Mouse (Mus musculus) testis, postnatal 14 days (tissue): ENCODE data around the gene Brsk2.

Experiments
- DNase-seq: peaks from one replicate; pipeline ENCODE4 v3.0.0; 2021; ENCODE audit warnings: low spot score

Brsk2 gene

GRCm38 (mm10) chr7:141955565-141956173 lies 6.1 kb downstream of the Brsk2 start:
- DNase-seq, result no peak

- no peak for DNase-seq
Observed at GRCm38 (mm10) chr7:141956174-141956566, 6.6 kb downstream of the Brsk2 start.

GRCm38 (mm10) chr7:141957524-141958051 lies 8.0 kb downstream of the Brsk2 start:
- DNase-seq, result no peak

- no peak for DNase-seq
Observed at GRCm38 (mm10) chr7:141958211-141958610, 8.7 kb downstream of the Brsk2 start.

GRCm38 (mm10) chr7:141959133-141959532 lies 9.6 kb downstream of the Brsk2 start:
- no peak for DNase-seq

- DNase-seq, result no peak
Observed at GRCm38 (mm10) chr7:141960926-141961325, 11.4 kb downstream of the Brsk2 start.

GRCm38 (mm10) chr7:141961491-141961890 lies 11.9 kb downstream of the Brsk2 start:
- no peak for DNase-seq

GRCm38 (mm10) chr7:141962521-141962920 lies 13.0 kb downstream of the Brsk2 start:
- no peak for DNase-seq

- no peak for DNase-seq
Observed at GRCm38 (mm10) chr7:141966281-141966680, 16.7 kb downstream of the Brsk2 start.

- no peak for DNase-seq
Observed at GRCm38 (mm10) chr7:141972831-141973619, 23.5 kb downstream of the Brsk2 start.

GRCm38 (mm10) chr7:141978003-141978402 lies 28.5 kb downstream of the Brsk2 start:
- no peak for DNase-seq

- no peak for DNase-seq
Observed at GRCm38 (mm10) chr7:141979247-141979646, 29.7 kb downstream of the Brsk2 start.

- DNase-seq, result no peak
Observed at GRCm38 (mm10) chr7:141981237-141981636, 31.7 kb downstream of the Brsk2 start.

GRCm38 (mm10) chr7:141988314-141988806 lies 38.8 kb downstream of the Brsk2 start:
- DNase-seq, result no peak

GRCm38 (mm10) chr7:141991183-141991582 lies 41.6 kb downstream of the Brsk2 start:
- DNase-seq, result no peak

- DNase-seq, result no peak
Observed at GRCm38 (mm10) chr7:141994121-141994520, 44.6 kb downstream of the Brsk2 start.

GRCm38 (mm10) chr7:142000661-142001060 lies 51.1 kb downstream of the Brsk2 start:
- DNase-seq, result no peak

- no peak for DNase-seq
Observed at GRCm38 (mm10) chr7:142001597-142002340, 52.2 kb downstream of the Brsk2 start.

GRCm38 (mm10) chr7:142016562-142016961 lies 67.0 kb downstream of the Brsk2 start:
- no peak for DNase-seq

GRCm38 (mm10) chr7:142019699-142020098 lies 70.1 kb downstream of the Brsk2 start:
- no peak for DNase-seq

GRCm38 (mm10) chr7:142020827-142021226 lies 71.3 kb downstream of the Brsk2 start:
- DNase-seq, result no peak

- DNase-seq, result no peak
Observed at GRCm38 (mm10) chr7:142025196-142025595, 75.6 kb downstream of the Brsk2 start.
